Mouse (Mus musculus) G1E-ER4 (cell line): ENCODE results near the gene Akirin2. TPM values are rescaled to one million over a fixed set of nuclear protein-coding genes. Genes with fewer than 3 reads are reported as not detected.

Source experiments
- GATA1 ChIP-seq: IDR thresholded peaks from one replicate; pipeline ENCODE4 v1.8.0; 2012; ENCODE audit warnings: low read length, inconsistent platforms
- polyA plus RNA-seq: library from polyadenylated mRNA; stranded (reverse); fragments of >175 nt; gene quantifications from 2 replicates; pipeline ENCODE4 v1.2.3, GENCODE M21; 2012

The Akirin2 gene
- 87.6 and 108 TPM in 2 replicates for polyA plus RNA-seq

DNA sequence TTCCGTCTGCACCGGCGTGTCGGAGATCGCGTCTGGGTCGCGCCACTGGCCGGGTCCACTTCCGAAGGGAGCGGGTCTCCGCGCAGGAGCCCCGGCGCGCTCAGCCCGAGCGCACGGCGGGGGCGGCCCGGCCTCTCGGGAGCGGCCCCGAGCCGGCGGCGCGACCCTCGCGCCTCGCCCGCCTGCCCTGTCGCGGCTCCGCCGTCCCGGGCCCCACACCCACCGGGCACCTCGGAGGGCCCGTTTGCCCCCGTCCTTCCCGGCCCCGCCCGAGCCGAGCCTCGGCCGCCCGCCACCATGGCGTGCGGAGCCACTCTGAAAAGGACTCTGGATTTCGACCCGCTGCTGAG, at the start of gene Akirin2:
Akirin2 (plus strand) TSS at position 190 of the 350 bp plus-strand sequence.
- no peak for TF ChIP-seq GATA1

DNA sequence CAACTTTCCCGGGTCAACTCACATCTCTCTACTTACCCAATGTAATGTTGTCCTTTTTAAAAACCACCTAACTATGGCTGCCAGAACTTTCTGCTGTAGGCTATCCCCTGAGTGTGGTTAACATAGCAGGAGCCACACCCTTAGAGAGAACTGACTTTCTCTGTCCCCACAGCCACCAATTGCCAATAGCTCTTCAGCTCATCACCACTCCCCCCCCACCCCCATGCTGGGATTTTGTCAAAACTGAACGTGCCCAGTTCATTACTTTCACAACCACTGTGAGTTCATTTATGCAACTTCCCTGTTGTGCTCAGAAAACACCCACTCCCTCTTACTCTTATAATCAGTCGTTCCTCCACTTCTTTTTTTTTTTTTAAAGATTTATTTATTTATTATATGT, 40.4 kb upstream of the Akirin2 start:
- no peak for TF ChIP-seq GATA1

DNA sequence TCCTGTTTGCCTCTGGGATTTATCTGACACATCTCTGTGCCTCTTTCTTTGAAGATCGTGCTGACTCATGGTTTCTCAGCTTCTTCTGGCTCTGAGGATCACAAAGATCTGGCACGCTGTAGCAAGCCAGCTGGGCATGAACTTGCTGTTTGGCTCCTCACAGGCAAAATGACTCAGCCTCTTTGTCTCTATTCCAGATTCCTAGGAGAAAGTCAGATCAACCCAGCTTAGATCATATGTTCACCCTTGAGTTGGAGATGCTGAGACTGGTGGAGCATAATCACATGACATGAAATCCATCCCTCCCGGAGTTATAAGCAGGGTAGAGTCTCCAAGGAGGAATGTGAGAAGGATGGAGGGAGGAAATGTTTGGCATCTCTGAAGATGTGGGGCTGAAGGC, 27.9 kb upstream of the Akirin2 start:
- TF ChIP-seq GATA1, result no peak

DNA sequence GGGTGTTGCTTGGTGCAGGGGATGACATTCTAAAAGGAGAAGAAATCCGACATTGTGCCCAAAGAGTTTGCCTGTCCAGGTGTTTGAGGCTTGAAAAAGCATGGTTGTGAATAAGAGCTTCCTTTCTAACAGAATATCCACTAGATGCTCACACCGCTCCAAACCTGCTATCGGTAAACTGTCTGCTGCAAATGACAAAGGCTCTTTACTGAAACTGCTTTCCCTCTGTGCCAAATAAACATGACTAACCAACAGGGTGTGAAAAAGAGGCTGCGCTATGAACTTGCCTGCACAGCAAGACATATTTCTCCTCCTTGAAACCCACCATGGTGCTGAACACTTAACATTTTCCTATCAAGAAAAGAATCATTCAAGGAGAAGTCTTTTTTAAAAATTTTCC, 27.2 kb upstream of the Akirin2 start:
- TF ChIP-seq GATA1, result no peak

DNA sequence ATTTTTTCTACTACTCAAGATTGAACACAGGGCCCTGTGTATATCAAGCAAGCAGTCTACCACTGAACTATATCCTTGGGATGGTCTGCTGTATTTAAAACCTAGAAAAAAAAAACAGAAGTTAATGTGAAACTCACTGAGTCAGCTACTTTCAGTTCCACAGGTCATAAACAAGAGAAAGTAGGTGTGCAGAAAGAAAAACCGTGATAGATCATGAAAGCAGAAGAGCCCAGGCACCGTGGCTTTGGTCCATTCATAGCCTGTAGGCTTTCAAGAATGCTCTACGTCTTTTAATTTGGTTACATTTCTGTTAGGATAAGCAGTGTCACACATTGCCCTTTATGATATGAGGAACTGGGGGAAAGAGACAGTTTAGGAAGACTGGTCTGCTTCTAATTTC, 24.0 kb upstream of the Akirin2 start:
- TF ChIP-seq GATA1, result no peak

DNA sequence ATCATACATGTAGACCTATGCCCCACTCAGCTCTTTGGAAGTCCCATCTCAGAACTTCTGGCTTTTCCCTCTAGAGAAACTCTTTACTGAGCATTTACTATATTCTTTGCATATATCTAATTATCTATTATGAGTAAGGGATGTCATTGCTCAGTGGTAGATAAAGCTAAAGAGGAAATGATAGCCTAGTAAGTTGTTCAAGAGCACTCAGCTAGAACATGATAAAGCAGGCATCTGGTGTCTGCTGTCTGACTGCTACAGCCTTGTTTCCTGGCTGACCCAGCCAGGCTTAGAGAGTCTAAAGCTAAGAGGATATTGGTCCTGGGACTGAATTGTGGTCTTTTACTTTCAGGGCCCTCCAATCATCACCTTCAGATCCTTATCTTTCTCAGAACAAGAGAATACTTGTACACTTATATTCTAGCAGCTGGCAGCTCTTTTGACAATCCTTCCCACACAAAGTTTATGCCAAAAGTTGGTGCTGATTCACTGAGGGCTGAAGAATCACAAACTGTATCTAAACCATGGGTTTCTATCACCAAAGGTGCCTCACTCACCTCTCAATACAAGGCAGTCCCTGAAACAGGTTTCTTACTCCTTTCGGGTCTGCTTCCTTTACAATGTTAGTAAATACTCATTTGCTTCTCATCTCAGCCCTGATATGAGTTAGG, 22.2 kb upstream of the Akirin2 start:
- TF ChIP-seq GATA1, result no peak

DNA sequence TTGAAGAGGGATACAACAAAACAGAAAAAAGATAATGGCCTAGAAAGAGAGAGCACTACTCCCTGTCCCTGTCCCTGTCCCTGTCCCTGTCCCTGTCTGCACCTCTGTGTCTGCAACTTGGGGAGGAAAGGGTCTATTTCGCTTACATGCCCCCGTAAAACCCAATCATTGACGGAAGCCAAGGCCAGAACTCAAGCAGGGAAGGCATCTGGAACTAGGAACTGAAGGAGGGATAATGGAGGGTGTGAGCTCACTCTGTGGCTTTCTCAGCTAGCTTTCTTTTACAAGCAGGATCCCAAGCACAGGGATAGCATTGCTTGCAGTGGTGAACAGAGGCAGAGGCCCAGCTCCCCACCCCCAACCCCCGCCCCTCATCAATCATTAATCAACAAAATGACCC, 21.4 kb upstream of the Akirin2 start:
- no peak for TF ChIP-seq GATA1

DNA sequence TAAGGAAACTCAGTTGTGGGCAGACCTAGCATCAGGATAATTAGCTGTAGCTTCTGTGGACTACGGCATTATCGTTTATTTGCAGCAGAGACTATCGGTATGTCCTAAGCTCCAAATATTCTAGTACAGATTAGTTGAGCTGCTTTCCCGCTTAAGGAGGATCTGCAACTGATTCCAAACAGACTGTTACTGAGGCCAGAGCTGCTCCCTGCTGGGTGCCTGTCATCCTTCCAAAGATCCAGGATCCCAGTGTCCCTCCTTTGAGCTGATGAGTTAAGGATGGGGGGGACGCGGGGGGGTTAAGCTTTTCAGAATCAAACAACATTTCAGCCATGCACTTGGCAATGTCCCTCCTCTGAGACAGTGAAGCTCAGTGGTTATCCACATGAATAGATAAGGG, 20.8 kb upstream of the Akirin2 start:
- TF ChIP-seq GATA1, result no peak

DNA sequence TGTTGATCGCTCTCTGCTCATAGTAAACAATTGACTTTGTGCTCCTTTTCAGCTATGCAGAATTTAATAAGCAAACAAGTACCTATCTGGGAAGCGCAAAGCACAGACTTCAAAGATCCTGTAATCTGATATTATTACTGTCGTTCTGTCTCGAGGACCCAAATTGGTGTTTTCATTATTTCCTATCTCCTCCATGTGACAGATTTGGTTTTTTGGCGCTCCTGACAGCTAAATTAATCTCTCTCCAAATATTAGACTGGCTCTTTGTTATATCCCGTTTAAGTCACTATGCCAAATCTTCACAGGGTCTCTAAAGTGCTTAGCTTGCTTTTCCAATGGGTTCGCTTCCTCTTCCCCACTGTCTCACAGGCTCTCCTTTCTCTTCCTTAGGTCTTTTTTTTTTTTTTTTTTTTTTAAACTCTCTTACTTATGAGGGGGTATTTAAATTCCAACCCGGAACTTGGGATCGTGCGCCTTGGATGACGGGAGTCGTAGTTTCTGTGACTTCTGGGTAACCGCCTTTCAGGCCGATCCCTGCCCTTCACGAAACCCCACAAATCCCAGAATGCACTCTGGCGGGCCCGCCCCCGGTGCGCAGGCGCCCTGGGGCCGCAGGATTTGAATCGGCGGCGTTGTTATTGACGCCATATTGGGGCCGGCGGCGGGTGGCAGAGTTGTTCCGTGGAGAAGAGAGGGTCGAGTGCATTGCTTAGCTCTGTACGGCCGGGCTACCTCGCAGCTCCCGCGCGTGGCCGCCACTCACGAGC, 573 bp upstream of the Akirin2 start:
- TF ChIP-seq GATA1, result no peak

DNA sequence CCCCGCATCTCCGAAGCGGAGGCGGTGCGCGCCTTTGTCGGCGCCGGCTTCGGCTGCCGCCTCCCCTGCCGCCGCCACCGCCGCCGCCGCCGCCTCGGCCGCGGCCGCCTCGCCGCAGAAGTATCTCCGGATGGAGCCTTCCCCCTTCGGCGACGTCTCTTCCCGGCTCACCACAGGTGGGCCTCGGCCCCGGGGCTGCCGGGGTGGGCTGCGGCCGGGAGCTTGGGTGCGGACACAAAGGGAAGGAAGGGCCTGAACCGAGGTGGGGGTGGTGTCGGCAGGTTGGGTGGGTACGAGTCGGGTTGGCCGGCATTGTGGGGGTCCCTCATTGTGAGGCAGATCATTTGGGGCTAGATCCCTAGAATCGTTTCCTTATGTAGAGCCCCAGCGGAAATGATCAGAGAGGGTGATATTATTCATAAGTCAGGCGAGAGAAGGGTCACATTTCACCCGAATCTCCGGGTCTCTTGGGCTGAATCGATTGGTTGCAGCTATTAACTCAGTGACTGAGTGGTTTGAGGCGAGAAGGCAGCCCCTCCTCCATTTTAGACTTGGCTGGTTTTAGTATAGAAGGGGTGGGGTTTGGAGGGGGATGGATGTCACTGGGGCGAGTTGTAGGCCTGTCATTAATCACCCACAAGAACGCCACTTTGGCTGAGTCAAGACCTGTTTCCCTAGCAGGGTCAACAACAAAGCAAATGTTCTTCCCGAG, 517 bp downstream of the Akirin2 start:
- TF ChIP-seq GATA1, result no peak

DNA sequence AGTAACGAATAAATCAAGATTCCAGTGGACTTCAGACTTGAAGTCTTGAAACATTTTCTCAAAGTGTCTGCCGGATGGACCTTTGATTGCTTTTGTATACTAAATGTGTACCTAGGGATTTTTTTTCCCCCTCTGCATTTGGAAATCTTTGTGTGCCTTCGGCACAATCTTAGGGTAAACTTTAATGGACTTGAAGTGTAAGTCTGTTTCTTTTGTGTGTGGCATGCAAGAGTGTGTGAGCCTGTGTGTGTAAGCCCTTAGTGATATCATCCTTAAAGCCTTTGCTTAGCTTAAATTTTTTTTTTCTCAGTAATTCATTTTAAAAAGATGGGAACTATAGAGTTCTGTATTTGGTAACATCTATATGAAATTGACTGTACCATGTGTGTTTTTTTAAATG, 1.2 kb downstream of the Akirin2 start:
- no peak for TF ChIP-seq GATA1

DNA sequence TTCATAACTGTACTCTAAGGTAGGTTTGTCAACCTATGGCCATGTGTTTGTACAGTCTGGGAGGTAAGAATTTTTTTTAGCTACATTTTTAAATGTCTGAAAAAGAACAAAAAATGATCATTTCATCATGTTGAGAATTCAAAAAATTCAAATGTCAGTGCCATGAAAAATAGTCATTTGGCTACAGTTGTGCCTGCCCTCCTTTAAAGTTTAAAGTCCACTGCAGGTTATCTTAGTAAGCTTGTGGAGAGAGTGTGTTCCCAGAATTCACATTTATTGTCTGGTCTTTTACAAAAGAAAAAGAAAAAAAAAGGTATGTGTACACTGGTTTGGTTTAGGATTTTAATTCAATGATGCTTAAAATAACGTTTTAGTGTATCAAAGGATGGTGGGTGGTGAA, 3.9 kb downstream of the Akirin2 start:
- TF ChIP-seq GATA1, result no peak

DNA sequence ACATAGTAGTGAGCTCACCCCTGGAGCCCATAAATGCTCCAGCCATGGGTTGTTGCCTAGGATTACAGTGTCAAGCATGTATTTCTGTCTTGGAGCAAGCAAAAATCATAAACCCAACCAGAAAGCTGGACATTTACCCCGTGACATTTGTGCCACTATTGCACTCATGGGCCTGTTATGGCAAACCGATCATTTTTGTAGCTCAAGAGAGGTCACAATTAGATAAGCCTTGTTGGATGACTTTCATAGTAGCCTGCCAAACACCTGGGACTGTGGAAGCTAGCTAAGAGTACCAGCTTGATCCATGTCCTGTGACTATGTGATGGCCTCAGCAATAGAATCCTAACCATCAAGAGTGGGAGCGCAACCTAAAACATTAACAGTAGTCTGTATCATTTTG, 4.9 kb downstream of the Akirin2 start:
- TF ChIP-seq GATA1, result no peak

DNA sequence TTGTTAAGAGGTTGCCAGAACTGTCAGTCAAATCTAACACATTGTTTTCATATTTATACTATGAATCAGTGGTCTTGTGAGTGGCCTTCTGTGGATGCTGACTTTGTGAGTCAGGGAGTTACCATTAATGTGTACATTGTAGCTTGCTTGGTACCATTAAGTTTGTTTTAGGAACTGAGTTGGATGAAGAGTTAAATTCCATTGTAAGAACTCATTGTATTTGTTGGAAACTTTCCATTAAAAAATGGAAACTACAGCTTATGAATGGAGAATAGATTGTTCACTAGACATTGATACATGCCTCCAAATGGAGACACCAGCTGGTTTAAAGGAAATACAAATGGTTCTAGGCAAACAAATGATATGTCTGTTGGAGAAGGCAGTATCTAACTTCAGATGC, 5.4 kb downstream of the Akirin2 start:
- no peak for TF ChIP-seq GATA1

DNA sequence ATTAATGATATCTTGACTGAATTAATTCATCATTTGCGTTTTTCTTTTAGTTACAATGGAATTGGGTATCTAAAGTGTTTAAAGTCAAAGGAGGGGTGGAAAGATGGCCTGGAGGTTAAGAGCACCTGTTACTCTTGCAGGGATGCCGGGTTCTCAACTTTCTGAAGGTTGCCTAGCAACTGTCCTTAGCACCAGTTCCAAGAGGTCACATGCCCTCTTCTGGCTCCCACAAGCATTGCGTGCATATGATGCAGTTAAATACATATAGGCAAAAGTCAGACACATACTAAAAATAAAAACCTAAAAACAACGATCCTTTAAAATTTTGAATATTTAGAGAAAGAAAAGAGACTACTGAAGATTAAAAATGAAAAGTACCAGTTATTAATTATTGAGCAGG, 10.2 kb downstream of the Akirin2 start:
- TF ChIP-seq GATA1, result no peak

DNA sequence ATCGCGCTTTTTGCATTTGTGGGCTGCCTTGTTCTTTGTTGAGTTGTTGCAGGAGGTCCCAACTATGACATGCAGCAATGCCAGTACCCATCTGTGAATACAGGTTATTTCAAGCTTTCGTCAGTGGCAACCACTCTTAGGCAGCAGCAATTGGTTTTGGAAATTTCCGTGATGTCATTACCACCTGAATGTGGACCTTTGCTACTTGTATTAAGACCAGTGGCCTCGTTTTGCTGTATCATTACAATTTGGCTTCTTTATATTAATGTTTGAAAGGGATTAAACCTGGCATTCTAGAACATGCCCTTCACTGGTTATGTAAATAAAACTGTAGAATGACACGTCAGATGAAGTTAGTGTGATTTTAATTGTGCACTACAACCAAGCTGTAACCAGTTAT, 15.5 kb downstream of the Akirin2 start:
- no peak for TF ChIP-seq GATA1

DNA sequence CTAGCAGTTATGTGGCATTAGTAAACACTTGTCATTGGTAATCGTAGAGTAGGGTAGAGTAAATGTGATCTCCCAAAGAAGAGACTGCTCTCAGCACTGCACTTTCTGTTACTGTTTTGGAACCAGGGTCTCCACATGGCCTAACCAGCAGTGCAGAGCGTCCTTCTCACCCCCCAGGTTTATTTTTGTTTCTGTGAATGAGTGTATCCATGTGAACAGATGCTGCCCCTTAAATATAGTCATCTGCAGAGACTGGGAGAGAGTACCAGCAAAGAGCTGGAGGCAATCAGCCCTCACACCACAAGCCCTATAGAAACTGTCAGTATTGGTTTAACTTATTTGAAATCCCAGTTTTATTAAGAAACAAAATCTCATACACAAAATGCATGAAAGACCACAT, 22.1 kb downstream of the Akirin2 start:
- no peak for TF ChIP-seq GATA1

DNA sequence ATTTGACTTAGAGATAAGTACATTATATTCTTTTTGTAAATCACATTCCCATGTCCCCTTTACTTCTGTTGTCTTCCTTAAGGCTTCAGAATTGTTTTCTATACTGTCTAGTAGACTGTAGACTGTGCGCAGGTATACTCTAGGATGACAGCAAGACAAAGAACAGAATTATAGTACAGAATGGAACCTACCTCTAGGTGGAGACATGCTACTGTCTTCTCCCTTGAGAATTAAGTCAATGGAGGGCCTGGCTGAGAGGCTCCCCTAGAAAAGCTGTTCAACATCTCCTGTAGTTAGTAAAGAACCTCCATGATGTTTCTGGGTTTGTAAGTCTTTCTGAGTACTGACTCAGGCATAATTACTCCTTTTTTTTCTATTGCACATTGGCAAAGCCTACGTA, 26.3 kb downstream of the Akirin2 start:
- no peak for TF ChIP-seq GATA1
